Mouse (Mus musculus) layer of hippocampus, adult 18-20 months (tissue): ENCODE results near the gene Prkg2. TPM values are rescaled to one million over a fixed set of nuclear protein-coding genes. Genes with fewer than 3 reads are reported as not detected.

Experiments
- DNase-seq, 2 experiments: peaks; one replicate each; pipeline ENCODE4 v3.0.0; 2022; ENCODE audit warnings: low spot score in 2 of 2
- long read RNA-seq: library from polyadenylated mRNA; stranded (forward); transcript quantifications from one replicate; pipeline ENCODE4 v2.0.0, GENCODE M21; 2021
- total RNA-seq, 2 experiments: library from RNA; stranded (reverse); gene quantifications; 2 replicates each; pipeline ENCODE4 v1.2.3; 2021

Gene Prkg2
- total RNA-seq, result 1 to 10 TPM; 3.6 to 4.0 TPM
- long read RNA-seq, full-length matches to known transcripts, result 3 of 3 reads
- long read RNA-seq, partial matches to known transcripts, result 0 of 3 reads
- long read RNA-seq, other reads (novel, unspliced or antisense), result 0 of 3 reads

GRCm38 (mm10) chr5:99036596-99037441 is at the start of gene Prkg2:
TSS of gene Prkg2 (minus strand) at chr5:99037351.
- peak; percentile 28 to 48 for DNase-seq

DNA sequence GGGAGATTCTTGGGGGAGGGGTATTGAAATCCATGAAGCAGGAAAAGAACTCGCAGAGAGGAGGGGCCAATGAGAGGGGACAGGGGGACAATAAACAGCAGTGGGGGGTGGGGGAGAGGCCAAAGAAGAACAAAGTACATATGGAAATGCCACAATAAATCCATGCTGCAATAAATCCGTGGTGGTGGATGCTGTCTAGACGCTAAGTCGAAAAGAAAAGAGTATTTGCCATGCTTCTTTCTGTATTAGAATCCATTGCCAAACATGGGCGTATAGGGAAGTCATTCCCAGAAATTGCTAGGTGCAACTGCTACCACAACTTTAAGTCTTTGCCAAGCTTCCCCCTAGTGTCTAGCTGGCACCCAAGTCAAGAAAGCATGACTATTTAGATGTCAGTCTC is 46.8 kb upstream of the Prkg2 start:
- DNase-seq, result no peak

GRCm38 (mm10) chr5:99078375-99078774 is 41.2 kb upstream of the Prkg2 start:
- DNase-seq, result no peak

- no peak for DNase-seq
Observed at GRCm38 (mm10) chr5:99068391-99068790, 31.2 kb upstream of the Prkg2 start.

GRCm38 (mm10) chr5:99062582-99062981 is 25.4 kb upstream of the Prkg2 start:
- DNase-seq, result no peak

DNA sequence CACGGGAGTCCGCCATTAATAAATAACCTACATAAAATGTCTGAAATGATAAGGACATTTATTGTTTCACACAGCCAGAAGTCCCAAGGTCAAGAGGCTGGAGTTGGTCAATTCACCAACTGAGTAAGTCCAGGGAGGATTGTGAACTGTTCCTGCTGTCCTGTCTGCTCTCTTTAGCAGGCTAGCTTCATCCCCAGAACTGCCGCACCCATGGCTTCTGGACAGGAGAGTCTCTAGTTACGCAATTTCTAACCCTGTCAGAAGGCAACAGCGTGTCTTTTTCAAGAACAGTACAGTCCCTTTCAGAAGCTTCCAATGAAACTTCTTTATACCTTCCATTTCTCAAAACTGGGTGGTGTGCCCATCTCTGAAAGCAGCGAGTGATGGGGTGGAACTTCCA is 1.9 kb upstream of the Prkg2 start:
- DNase-seq, result no peak

DNA sequence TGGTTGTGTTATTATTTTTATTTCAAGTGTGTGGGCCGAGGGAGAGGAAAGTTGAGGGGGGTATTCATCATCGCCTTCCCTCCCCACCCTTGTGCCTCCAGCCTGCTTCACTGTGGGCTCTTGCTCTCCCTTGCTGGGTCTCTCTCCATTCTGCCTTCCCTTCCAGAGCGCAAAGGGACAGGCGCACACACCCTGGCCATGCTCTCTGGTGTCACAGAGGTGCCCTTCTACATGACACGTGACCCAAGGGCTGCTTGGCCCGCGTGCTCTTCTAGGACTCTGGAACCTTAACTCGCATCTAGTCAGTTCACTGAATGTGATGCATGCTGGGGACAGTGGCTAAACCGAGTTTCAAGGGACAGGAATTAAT is 276 bp upstream of the Prkg2 start:
- DNase-seq, result no peak

GRCm38 (mm10) chr5:99035961-99036360 is 1.2 kb downstream of the Prkg2 start:
- DNase-seq, result no peak

- no peak for DNase-seq
Observed at GRCm38 (mm10) chr5:99031551-99032149, 5.5 kb downstream of the Prkg2 start.

DNA sequence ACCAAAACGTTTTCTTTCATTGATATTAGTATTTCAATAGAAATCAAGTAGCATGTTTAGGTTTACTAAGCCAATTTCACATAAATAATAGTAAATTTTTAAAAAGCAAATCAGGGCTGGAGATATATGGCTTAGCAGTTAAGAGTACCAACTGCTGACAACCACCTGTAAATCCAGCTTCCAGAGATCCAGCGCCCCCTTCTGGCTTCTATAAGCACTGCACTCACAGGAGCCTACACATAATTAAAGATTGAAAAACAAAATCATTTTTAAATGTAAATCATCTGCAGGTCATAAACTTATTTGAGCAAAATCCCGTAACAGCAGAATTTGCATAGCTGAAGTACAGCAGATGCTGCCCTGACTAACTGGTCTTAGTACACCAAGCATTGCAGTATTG is 10.8 kb downstream of the Prkg2 start:
- no peak for DNase-seq

- peak in 1 of 2 experiments; percentile 50 for DNase-seq
Observed at GRCm38 (mm10) chr5:99019709-99020108, 17.4 kb downstream of the Prkg2 start.

- DNase-seq, result no peak
Observed at GRCm38 (mm10) chr5:99015140-99015539, 22.0 kb downstream of the Prkg2 start.

GRCm38 (mm10) chr5:99010448-99011151 is 26.6 kb downstream of the Prkg2 start:
- no peak for DNase-seq

GRCm38 (mm10) chr5:98998104-98998503 is 39.0 kb downstream of the Prkg2 start:
- DNase-seq, result peak in 1 of 2 experiments; percentile 39

DNA sequence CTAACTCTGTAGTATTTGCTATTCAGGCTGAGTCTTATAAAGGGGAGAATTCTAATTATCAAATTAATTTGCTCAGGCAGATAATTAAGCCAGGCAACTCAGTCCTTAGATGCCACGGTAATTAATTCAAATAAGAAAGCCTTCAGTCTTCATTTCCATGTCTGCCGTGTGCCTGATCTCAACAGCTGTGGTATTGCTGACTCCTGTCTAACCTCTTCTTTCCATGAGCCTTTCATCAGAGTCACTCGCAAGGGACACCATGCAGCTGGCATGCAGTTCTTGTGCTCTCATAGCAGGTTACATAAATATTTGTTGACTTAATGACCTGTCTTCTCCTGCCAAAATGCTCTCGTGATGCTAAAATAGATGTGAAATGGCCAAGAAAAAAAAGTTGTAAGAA is 41.4 kb downstream of the Prkg2 start:
- DNase-seq, result no peak

DNA sequence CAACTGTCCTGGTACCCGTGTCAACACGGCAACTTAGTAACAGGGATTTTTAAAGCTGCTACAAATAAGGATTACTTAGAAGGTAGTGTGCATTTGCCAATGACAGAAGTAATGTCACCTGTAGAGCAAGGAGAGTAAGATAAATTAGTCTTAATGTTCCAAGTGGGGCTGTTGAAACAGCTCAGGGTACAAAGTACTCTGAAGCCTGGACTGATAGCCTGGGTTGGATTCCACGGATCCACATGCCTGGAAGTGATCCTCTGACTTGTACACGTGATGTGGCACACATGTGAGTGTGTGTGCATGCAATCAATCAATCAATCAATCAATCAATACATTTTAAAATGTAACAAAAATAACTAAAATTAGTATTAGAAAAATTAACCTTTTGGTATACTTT is 45.6 kb downstream of the Prkg2 start:
- DNase-seq, result no peak

DNA sequence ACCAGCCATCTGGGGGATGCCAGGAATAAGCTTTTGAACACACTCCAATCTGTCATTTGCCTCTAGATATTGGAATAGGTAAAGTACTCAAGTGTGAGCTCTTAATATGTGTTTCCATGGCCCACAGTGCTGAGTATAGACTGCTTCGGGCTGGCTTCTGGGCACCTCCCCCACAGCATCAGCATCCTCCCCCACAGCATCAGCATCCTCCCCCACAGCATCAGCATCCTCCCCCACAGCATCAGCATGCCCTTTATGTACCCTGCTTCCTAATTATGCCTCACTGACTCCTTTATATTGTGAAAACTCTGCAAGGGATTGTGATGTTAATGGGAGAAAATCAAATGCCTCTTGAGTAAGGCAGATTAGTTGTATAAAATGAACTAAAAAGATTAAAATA is 49.5 kb downstream of the Prkg2 start:
- no peak for DNase-seq

DNA sequence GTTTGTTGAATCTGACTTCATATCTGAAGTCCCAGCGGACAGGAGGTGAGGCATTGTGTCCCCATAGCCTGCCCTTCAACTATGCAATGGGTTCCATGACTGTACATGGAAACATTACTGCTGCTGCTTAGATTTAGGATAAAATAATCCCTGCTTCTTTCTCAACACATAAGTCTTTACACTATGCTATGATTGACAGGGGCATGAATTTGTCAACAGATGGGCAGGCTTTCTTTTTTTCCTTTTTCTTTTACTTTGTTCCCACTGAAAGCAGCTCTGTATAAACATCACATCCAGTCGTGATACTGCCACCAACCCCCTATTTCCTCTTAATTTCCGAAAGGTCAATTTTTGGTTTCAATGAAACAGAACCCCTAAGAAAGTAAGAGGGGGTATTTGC is 50.0 kb downstream of the Prkg2 start:
- no peak for DNase-seq

DNA sequence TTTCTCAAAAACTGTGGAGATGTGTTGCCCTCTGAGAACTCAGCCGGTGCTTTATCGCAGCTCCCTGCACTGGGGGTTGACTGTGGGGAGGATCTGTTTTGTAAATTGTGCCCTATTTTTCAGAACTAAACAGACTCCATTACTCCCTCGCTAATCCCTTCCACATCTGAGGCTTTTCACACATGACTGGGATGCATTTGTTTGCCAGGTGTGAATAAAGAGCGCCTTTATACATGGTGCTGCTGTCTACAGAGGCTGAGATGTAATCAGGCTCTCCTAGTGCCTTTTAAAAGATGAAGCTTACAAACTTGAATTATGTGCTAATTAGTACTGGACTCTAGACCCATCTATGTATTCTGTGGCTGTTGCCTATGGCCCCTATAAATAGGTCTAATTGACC is 50.7 kb downstream of the Prkg2 start:
- no peak for DNase-seq

DNA sequence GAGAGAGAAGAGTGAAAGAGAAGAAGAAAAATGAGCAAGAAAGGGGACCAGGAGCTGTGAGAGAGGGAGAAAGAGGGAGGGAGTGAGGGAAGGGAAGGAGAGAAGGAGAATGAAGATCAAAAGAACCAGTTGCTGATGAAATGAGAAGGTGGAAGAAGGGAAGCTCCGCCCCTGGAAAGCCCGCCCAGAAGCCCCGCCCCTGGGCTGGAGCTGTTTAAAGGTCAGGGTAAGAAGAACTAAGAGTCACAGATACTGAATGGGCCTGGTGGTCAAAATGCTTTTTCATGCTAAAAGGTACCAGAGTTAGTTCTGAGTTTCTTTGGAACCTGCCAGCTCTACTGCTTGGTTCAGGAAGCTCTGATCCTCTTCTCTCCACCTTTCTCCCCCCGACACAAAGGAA is 51.1 kb downstream of the Prkg2 start:
- DNase-seq, result no peak

DNA sequence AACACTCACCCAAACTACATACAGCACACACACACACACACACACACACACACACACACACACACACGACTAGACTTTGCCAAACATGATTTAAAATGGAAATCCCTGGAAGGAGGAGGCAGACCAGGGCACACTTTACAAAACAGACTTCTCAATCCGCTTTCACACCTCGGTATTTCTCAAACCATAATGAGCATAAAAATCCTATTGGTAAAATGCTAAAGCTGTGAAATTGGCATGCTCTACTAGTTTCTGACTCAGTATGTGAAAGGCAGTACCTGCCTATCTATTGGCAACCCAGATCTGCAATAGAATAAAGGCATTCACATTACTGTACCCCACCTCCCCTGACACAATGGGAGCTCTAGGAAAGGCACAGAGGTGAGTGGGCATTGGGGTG is 52.1 kb downstream of the Prkg2 start:
- no peak for DNase-seq

GRCm38 (mm10) chr5:98981304-98981703 is 55.8 kb downstream of the Prkg2 start:
- no peak for DNase-seq
